ENCODE assay signal across 11 mouse cellular contexts in the genomic region with DNA sequence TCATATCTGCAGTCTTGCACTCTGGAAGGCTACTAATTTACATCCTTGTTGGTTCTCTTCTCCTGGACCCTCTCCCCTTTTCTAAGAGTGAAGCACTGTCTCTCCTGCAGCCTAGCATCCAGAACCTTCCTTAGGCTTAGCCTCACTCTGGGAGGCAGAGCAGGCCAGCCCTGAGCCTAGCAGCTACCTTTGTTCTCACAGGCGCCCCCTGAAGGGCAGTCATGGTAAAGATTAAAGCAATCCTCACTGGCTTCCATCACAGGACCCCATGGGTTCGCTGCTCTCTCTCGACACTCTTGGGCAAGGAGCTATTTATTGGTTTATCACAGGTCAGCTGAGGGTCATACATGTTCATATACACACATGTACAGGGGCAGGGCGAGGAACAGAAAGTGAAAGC.
DNase-seq lines count a peak whose midpoint lies in the region; ATAC-seq and TF ChIP-seq lines count a peak whose summit lies in the region.
"Had no signal": no experiment of that assay in that cellular context is flagged by ENCODE, and none has a peak within 500 bp of the region (broad histone marks: within the 10 kb centered on the region; RNA-seq: fewer than 3 reads in every experiment).

No protein-coding gene starts in this region.

- no peak overlapping the region for H3K4me3 ChIP-seq in kidney, adult 2 months (ENCODE audit: insufficient read depth, low read depth, low read length)
- no peak overlapping the region for H3K4me3 ChIP-seq in kidney, embryonic 14.5 days (ENCODE audit: low read length)
- no peak overlapping the region for H3K4me3 ChIP-seq in limb, embryonic 11.5 days (ENCODE audit: low read depth, low read length)
- H3K4me3 ChIP-seq: erythroblast, embryonic 14.5 days; heart, embryonic 12.5 days; liver, embryonic 15.5 days had no signal

- no peak for ATAC-seq in kidney, embryonic 14.5 days (ENCODE audit: low FRiP score, low TSS enrichment)
- ATAC-seq in limb, embryonic 11.5 days (ENCODE audit: insufficient number of reproducible peaks, low FRiP score, low TSS enrichment, low read depth): no peak

- peak; percentile 47 for TF ChIP-seq CTCF in kidney, adult 2 months (conservative IDR thresholded peaks at IDR 0.05; ENCODE audit: insufficient read depth, insufficient read length, low read depth, low read length)

- no peaks in the 10 kb centered on the region for H3K27me3 ChIP-seq in kidney, adult 2 months (replicated peaks; ENCODE audit: control insufficient read depth, insufficient read depth, low read length)
- no peaks in the 10 kb centered on the region for H3K27me3 ChIP-seq in kidney, embryonic 14.5 days (ENCODE audit: control insufficient read depth, insufficient read depth, low read length)
- no peaks in the 10 kb centered on the region for H3K27me3 ChIP-seq in limb, embryonic 11.5 days (ENCODE audit: control insufficient read depth, insufficient read depth, low read length)
- H3K27me3 ChIP-seq: liver, embryonic 15.5 days had no signal

- no peak overlapping the region for H3K27ac ChIP-seq in kidney, adult 2 months (ENCODE audit: insufficient read depth, low read depth, low read length)
- H3K27ac ChIP-seq in kidney, embryonic 14.5 days (ENCODE audit: low read depth, low read length): no peak overlapping the region
- H3K27ac ChIP-seq in limb, embryonic 11.5 days (replicated peaks; ENCODE audit: low read depth, low read length): no peak overlapping the region
- H3K27ac ChIP-seq: liver, embryonic 15.5 days had no signal

- no peaks in the 10 kb centered on the region for H3K36me3 ChIP-seq in kidney, adult 2 months (ENCODE audit: control insufficient read depth, insufficient read depth, low read length)
- H3K36me3 ChIP-seq in kidney, embryonic 14.5 days (ENCODE audit: control insufficient read depth, insufficient read depth, low read length): no peaks in the 10 kb centered on the region
- no peaks in the 10 kb centered on the region for H3K36me3 ChIP-seq in limb, embryonic 11.5 days (ENCODE audit: control insufficient read depth, insufficient read depth, low read length)
- H3K36me3 ChIP-seq: heart, embryonic 12.5 days; liver, embryonic 15.5 days had no signal

- H3K4me1 ChIP-seq in kidney, adult 2 months (ENCODE audit: control insufficient read depth, insufficient read depth, low read length): no peaks in the 10 kb centered on the region
- no peaks in the 10 kb centered on the region for H3K4me1 ChIP-seq in kidney, embryonic 14.5 days (ENCODE audit: control insufficient read depth, insufficient read depth, low read length)
- H3K4me1 ChIP-seq in limb, embryonic 11.5 days (ENCODE audit: control insufficient read depth, insufficient read depth, low read length): no peaks in the 10 kb centered on the region
- H3K4me1 ChIP-seq: heart, embryonic 12.5 days; liver, embryonic 15.5 days had no signal

- TF ChIP-seq POLR2A in kidney, adult 2 months (IDR thresholded peaks at IDR 0.05; ENCODE audit: low read depth, low read length): no peak

- H3K4me2 ChIP-seq in kidney, embryonic 14.5 days (replicated peaks; ENCODE audit: low read depth, low read length): no peak overlapping the region
- no peak overlapping the region for H3K4me2 ChIP-seq in limb, embryonic 11.5 days (ENCODE audit: low read depth, severe bottlenecking)
- H3K4me2 ChIP-seq: heart, embryonic 12.5 days; liver, embryonic 15.5 days had no signal

- DNase-seq in kidney, adult 2 months: no peak
- peak; percentile 27 for DNase-seq in ES-CJ7 (ENCODE audit: low read depth, low spot score)
- peak; percentile 44 for DNase-seq in R1 (ENCODE audit: low read depth, low spot score)
- peak; percentile 56 for DNase-seq in limb, embryonic 11.5 days (ENCODE audit: low spot score)
- DNase-seq in frontal cortex, postnatal 14 days (ENCODE audit: low spot score in 2 of 2): no peak
- DNase-seq in layer of hippocampus, adult 9-11 months: no peak
- DNase-seq: kidney, postnatal 14 days had no signal

- no peaks in the 10 kb centered on the region for H3K9me3 ChIP-seq in kidney, embryonic 14.5 days (ENCODE audit: control insufficient read depth, low read length)
- no peaks in the 10 kb centered on the region for H3K9me3 ChIP-seq in limb, embryonic 11.5 days (ENCODE audit: control insufficient read depth, low read length)
- H3K9me3 ChIP-seq: heart, embryonic 12.5 days; liver, embryonic 15.5 days had no signal

- WGBS in kidney, adult 2 months: 73% methylated on average over 4 of the region's 4 CpGs
- 73% methylated on average over 4 of the region's 4 CpGs for WGBS in kidney, embryonic 14.5 days
- 62% methylated on average over 4 of the region's 4 CpGs for WGBS in limb, embryonic 11.5 days

- H3K9ac ChIP-seq in kidney, embryonic 14.5 days (ENCODE audit: low read depth, low read length): no peak overlapping the region
- no peak overlapping the region for H3K9ac ChIP-seq in limb, embryonic 11.5 days (ENCODE audit: low read length)
- H3K9ac ChIP-seq: heart, embryonic 12.5 days; liver, embryonic 15.5 days had no signal

Comparison
In these comparisons a context has a peak if more than half of its experiments do, and no peak if none do; other contexts are left out.
1. DNase-seq: peak in ES-CJ7 (single experiment), R1 (single experiment) and limb, embryonic 11.5 days (single experiment); none in kidney, adult 2 months (single experiment), frontal cortex, postnatal 14 days (0 of 2) and layer of hippocampus, adult 9-11 months (single experiment).